Mouse (Mus musculus) cerebellum, adult 8-10 months (tissue): ENCODE measurements at regions not wholly inside any gene's neighbourhood (a gene's known extent, or its start where the extent isn't known, plus 50 kb on each side); places are given as distances from the start of the nearest gene placed in this dataset.
A peak's percentile ranks its signal among the peaks of the same experiment; 100 is the strongest.

Experiments
- DNase-seq: peaks from one replicate; pipeline ENCODE4 v3.0.0; 2022

- DNase-seq: no peak
Measured at GRCm38 (mm10) chr2:169109044-169109443, 153.7 kb upstream of the Zfp64 start.

GRCm38 (mm10) chr2:169108037-169108436 lies 152.7 kb upstream of the Zfp64 start:
- DNase-seq: no peak

- no peak for DNase-seq
Measured at GRCm38 (mm10) chr2:169101506-169102261, 146.3 kb upstream of the Zfp64 start.

GRCm38 (mm10) chr2:169100516-169100915 lies 145.1 kb upstream of the Zfp64 start:
- no peak for DNase-seq

GRCm38 (mm10) chr2:169099678-169100077 lies 144.3 kb upstream of the Zfp64 start:
- DNase-seq: no peak

GRCm38 (mm10) chr2:169098591-169098990 lies 143.2 kb upstream of the Zfp64 start:
- DNase-seq: no peak

- no peak for DNase-seq
Measured at GRCm38 (mm10) chr2:169094011-169094754, 138.8 kb upstream of the Zfp64 start.

GRCm38 (mm10) chr2:169090256-169090655 lies 134.9 kb upstream of the Zfp64 start:
- DNase-seq: no peak

- no peak for DNase-seq
Measured at GRCm38 (mm10) chr2:169088870-169089484, 133.6 kb upstream of the Zfp64 start.

- no peak for DNase-seq
Measured at GRCm38 (mm10) chr2:169088301-169088700, 132.9 kb upstream of the Zfp64 start.

GRCm38 (mm10) chr2:169071267-169071666 lies 115.9 kb upstream of the Zfp64 start:
- DNase-seq: no peak

- DNase-seq: no peak
Measured at GRCm38 (mm10) chr2:169065166-169065698, 109.8 kb upstream of the Zfp64 start.

GRCm38 (mm10) chr2:169061520-169061919 lies 106.1 kb upstream of the Zfp64 start:
- peak; percentile 43 for DNase-seq

GRCm38 (mm10) chr2:169060495-169060894 lies 105.1 kb upstream of the Zfp64 start:
- DNase-seq: no peak

- DNase-seq: no peak
Measured at GRCm38 (mm10) chr2:169057831-169058230, 102.4 kb upstream of the Zfp64 start.

GRCm38 (mm10) chr2:169049947-169050346 lies 94.6 kb upstream of the Zfp64 start:
- DNase-seq: no peak

GRCm38 (mm10) chr2:169041748-169042147 lies 86.4 kb upstream of the Zfp64 start:
- no peak for DNase-seq

GRCm38 (mm10) chr2:169037975-169038374 lies 82.6 kb upstream of the Zfp64 start:
- DNase-seq: no peak

- DNase-seq: no peak
Measured at GRCm38 (mm10) chr2:169037519-169037918, 82.1 kb upstream of the Zfp64 start.

- DNase-seq: no peak
Measured at GRCm38 (mm10) chr2:169035315-169035714, 79.9 kb upstream of the Zfp64 start.

- DNase-seq: no peak
Measured at GRCm38 (mm10) chr2:169033997-169034396, 78.6 kb upstream of the Zfp64 start.

- DNase-seq: no peak
Measured at GRCm38 (mm10) chr2:169033181-169033580, 77.8 kb upstream of the Zfp64 start.

GRCm38 (mm10) chr2:169028531-169029114 lies 73.2 kb upstream of the Zfp64 start:
- no peak for DNase-seq
